Comparison of ENCODE assay signal across 8 mouse cellular contexts in the genomic region with DNA sequence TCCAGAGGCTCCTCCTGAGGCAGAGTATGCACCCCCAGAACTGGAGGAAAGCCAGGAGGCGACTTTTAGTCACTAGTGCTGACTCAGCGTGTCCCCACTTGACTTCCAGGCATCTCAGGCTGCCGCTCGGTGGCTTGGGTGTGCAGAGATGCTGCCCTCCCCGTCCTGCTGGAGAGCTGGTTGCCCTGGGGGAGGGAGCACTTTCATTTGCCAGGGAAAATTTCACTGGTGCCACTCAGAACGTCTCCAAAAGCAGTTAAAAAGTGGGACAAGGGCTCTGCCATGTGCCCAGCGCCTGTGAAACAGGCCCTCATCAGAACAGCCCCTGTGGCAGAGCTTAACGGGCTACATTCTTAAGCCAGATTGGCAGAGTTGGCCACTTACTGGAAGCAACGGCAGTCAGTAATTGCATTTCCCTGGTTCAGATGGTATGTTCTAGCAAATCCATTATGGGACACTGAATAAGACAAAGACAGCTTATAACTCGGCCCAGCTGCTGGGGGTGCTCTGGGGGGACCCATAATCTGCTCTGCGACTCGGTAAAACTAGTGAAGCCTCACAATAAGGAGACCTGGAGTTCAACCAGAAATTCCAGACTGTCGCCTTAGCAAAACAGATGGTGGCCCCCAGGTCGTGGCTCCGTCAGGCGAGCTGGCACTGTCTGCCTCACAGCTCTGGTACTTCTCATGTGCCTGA.
DNase-seq lines count a peak whose midpoint lies in the region; ATAC-seq and TF ChIP-seq lines count a peak whose summit lies in the region.

No protein-coding gene starts in this region.

- H3K4me3 ChIP-seq in neural tube, embryonic 11.5 days (ENCODE audit: low read depth, low read length): no peak overlapping the region
- H3K4me3 ChIP-seq in gastrocnemius, adult 2 months: no peak overlapping the region
- no peak overlapping the region for H3K4me3 ChIP-seq in midbrain, embryonic 11.5 days (ENCODE audit: low read depth, low read length)

- ATAC-seq in neural tube, embryonic 11.5 days (ENCODE audit: insufficient read depth, low FRiP score, low TSS enrichment): no peak
- peak; percentile 53; the same call in 1 of the 2 replicates for ATAC-seq in midbrain, embryonic 11.5 days (ENCODE audit: low FRiP score)
- ATAC-seq in erythroid progenitor cell, adult 5-6 weeks (replicated peaks; ENCODE audit: low FRiP score, poor library complexity, severe bottlenecking): no peak

- peaks cover 44% of the 10 kb centered on the region for H3K4me1 ChIP-seq in neural tube, embryonic 11.5 days (ENCODE audit: control insufficient read depth, insufficient read depth, low read length)
- peaks cover 34% of the 10 kb centered on the region for H3K4me1 ChIP-seq in midbrain, embryonic 11.5 days (ENCODE audit: control insufficient read depth, insufficient read depth, low read length)

- TF ChIP-seq CTCF in gastrocnemius, adult 2 months (IDR thresholded peaks at IDR 0.05): no peak

- H3K27me3 ChIP-seq in neural tube, embryonic 11.5 days (ENCODE audit: control insufficient read depth, insufficient read depth, low read length): no peaks in the 10 kb centered on the region
- H3K27me3 ChIP-seq in midbrain, embryonic 11.5 days (ENCODE audit: control insufficient read depth, insufficient read depth, low read length): no peaks in the 10 kb centered on the region

- peak; percentile 11 for DNase-seq in neural tube, embryonic 11.5 days (ENCODE audit: low spot score)
- no peak for DNase-seq in neural tube, embryonic 10.5 days (ENCODE audit: extremely low spot score, low spot score)
- DNase-seq in cerebellum, adult 9-11 months: peak; percentile 92
- peak; percentile 70 for DNase-seq in gastrocnemius, adult 2 months
- peak; percentile 26 for DNase-seq in layer of hippocampus, adult 9-11 months
- no peak for DNase-seq in midbrain, embryonic 11.5 days (ENCODE audit: low spot score, missing footprints)
- no peak for DNase-seq in spleen, adult 12 weeks (ENCODE audit: low spot score)

- no peak overlapping the region for H3K4me2 ChIP-seq in neural tube, embryonic 11.5 days (ENCODE audit: low read depth)
- no peak overlapping the region for H3K4me2 ChIP-seq in midbrain, embryonic 11.5 days

- H3K9ac ChIP-seq in neural tube, embryonic 11.5 days (ENCODE audit: low read length): 0 out of 2 replicates have a peak overlapping the region, but pooled peaks have one; percentile 7
- H3K9ac ChIP-seq in midbrain, embryonic 11.5 days (ENCODE audit: low read length): no peak overlapping the region

- no peaks in the 10 kb centered on the region for H3K36me3 ChIP-seq in neural tube, embryonic 11.5 days (ENCODE audit: control insufficient read depth, insufficient read depth, low read length)
- no peaks in the 10 kb centered on the region for H3K36me3 ChIP-seq in midbrain, embryonic 11.5 days (ENCODE audit: control insufficient read depth, insufficient read depth, low read length)

- intact Hi-C loops in gastrocnemius, adult 2 months (cut with DNase I): no loop called here

- H3K27ac ChIP-seq in neural tube, embryonic 11.5 days (ENCODE audit: low read depth, low read length): no peak overlapping the region
- H3K27ac ChIP-seq in gastrocnemius, adult 2 months: peak overlapping the region; percentile 2; the same call in 1 of the 2 replicates
- H3K27ac ChIP-seq in midbrain, embryonic 11.5 days (ENCODE audit: low read depth, low read length): no peak overlapping the region; the same call in 1 of the 2 replicates

- 40% methylated on average over 16 of the region's 16 CpGs for WGBS in neural tube, embryonic 11.5 days
- 49% methylated on average over 16 of the region's 16 CpGs for WGBS in midbrain, embryonic 11.5 days

- no peaks in the 10 kb centered on the region for H3K9me3 ChIP-seq in neural tube, embryonic 11.5 days (ENCODE audit: control insufficient read depth, low read length)
- no peaks in the 10 kb centered on the region for H3K9me3 ChIP-seq in midbrain, embryonic 11.5 days (ENCODE audit: control insufficient read depth, low read length)

Comparison
In these comparisons a context has a peak if more than half of its experiments do, and no peak if none do; other contexts are left out.
1. DNase-seq: peak in neural tube, embryonic 11.5 days (single experiment), cerebellum, adult 9-11 months (single experiment), gastrocnemius, adult 2 months (single experiment) and layer of hippocampus, adult 9-11 months (single experiment); none in neural tube, embryonic 10.5 days (single experiment), midbrain, embryonic 11.5 days (single experiment) and spleen, adult 12 weeks (single experiment).